Mouse (Mus musculus) liver, postnatal 0 days (tissue): ENCODE measurements around the gene Rnf216. TPM values are rescaled to one million over a fixed set of nuclear protein-coding genes. Genes with fewer than 3 reads are reported as not detected.

ENCODE experiments used
- ATAC-seq: fragments of 200-750 bp; cut with Nextera tagmentation; 2 replicates; pipeline ENCODE4 v1.8.0; 2017; ENCODE audit warnings: mild to moderate bottlenecking, moderate library complexity
- DNase-seq: peaks from one replicate; pipeline ENCODE4 v3.0.0-alpha.2; 2016
- H3K27ac ChIP-seq: fragments of 300-500 bp; sonication (generic); 2 replicates; pipeline ENCODE4 v1.5.1; 2014; ENCODE audit warnings: antibody characterized with exemption, moderate library complexity, mild to moderate bottlenecking, low read depth
- H3K27me3 ChIP-seq: fragments of 300-500 bp; sonication (generic); 2 replicates; pipeline ENCODE4 v1.6.1; 2014; ENCODE audit warnings: low read length, control low read depth, mixed read lengths; ENCODE audit not compliant: insufficient read depth
- H3K36me3 ChIP-seq: fragments of 300-500 bp; sonication (generic); replicated peaks from 2 replicates; pipeline ENCODE4 v1.6.1; 2014; ENCODE audit warnings: mild to moderate bottlenecking, control low read depth, low read length, moderate library complexity, mixed read lengths; ENCODE audit not compliant: insufficient read depth
- H3K4me1 ChIP-seq: fragments of 300-500 bp; sonication (generic); 2 replicates; pipeline ENCODE4 v1.6.1; 2014; ENCODE audit warnings: antibody characterized with exemption, mild to moderate bottlenecking, control low read depth; ENCODE audit not compliant: insufficient read depth
- H3K4me2 ChIP-seq: fragments of 300-500 bp; sonication (generic); 2 replicates; pipeline ENCODE4 v1.6.1; 2014; ENCODE audit warnings: low read depth, mild to moderate bottlenecking, low read length, moderate library complexity, mixed read lengths
- H3K4me3 ChIP-seq: fragments of 300-500 bp; sonication (generic); 2 replicates; pipeline ENCODE4 v1.5.1; 2014; ENCODE audit warnings: low read depth, low read length
- H3K9ac ChIP-seq: fragments of 300-500 bp; sonication (generic); replicated peaks from 2 replicates; pipeline ENCODE4 v1.6.1; 2014; ENCODE audit warnings: mild to moderate bottlenecking, moderate library complexity
- H3K9me3 ChIP-seq: fragments of 300-500 bp; sonication (generic); 2 replicates; pipeline ENCODE4 v1.6.1; 2016; ENCODE audit warnings: mild to moderate bottlenecking, control low read depth, low read length, mixed read lengths
- CTCF ChIP-seq: sonication (generic); IDR thresholded peaks from 2 replicates; pipeline ENCODE4 v1.5.1; 2016; ENCODE audit warnings: antibody characterized with exemption, low read depth
- EP300 ChIP-seq: IDR thresholded peaks from 2 replicates; pipeline ENCODE4 v1.6.1; 2016; ENCODE audit warnings: antibody characterized with exemption, low read depth, mild to moderate bottlenecking
- WGBS: fragments of 180-500 bp; shearing (Covaris S2); extraction: QIAGEN DNeasy Blood & Tissue Kit; methylation state at CpG from one replicate; pipeline ENCODE4 v1.1.7; 2014; ENCODE audit not compliant: insufficient replicate concordance; 5-methylcytosine and 5-hydroxymethylcytosine counted together
- polyA plus RNA-seq: library from polyadenylated mRNA; unstranded; fragments of >200 nt; fragmentation: Nextera tagmentation; extraction: Ambion mirVana; gene quantifications from 2 replicates; pipeline ENCODE4 v1.2.1, GENCODE M21; 2015

Gene Rnf216
- polyA plus RNA-seq = 8.4 and 10.5 TPM in 2 replicates

- Histone ChIP-seq H3K4me3 (peak within 1 kb of the TSS; percentile 97), H3K4me2 (peak within 1 kb of the TSS; percentile 93), H3K9ac (peak within 1 kb of the TSS; percentile 96), H3K9me3 (no peaks in the 10 kb centered on the region), H3K36me3 (no peaks in the 10 kb centered on the region), H3K27ac (peak within 1 kb of the TSS; percentile 97), H3K4me1 (peaks cover 31% of the 10 kb centered on the region), H3K27me3 (no peaks in the 10 kb centered on the region)
- DNase-seq (peak; percentile 94), ATAC-seq (peak; percentile 97)
- TF ChIP-seq CTCF (peak; percentile 91), EP300 (no peak)
- WGBS = 1% methylated on average over 84 of the region's 110 CpGs
Observed at GRCm38 (mm10) chr5:143112281-143113246, at the start of gene Rnf216. Gene Rnf216, minus strand, starts transcription at chr5:143112994.

GRCm38 (mm10) chr5:143155534-143155933 is 42.7 kb upstream of the Rnf216 start:
- Histone ChIP-seq H3K27me3 (peaks cover 13% of the 10 kb centered on the region), H3K27ac (no peak overlapping the region), H3K9me3 (no peaks in the 10 kb centered on the region; the same call in 1 of the 2 replicates), H3K4me1 (no peaks in the 10 kb centered on the region), H3K4me2 (no peak overlapping the region), H3K9ac (no peak overlapping the region), H3K4me3 (no peak overlapping the region), H3K36me3 (no peaks in the 10 kb centered on the region)
- ATAC-seq (no peak), DNase-seq (no peak)
- no peak for TF ChIP-seq CTCF
- TF ChIP-seq EP300 = no peak
- 80% methylated on average over 3 of the region's 3 CpGs for WGBS

- WGBS = 78% methylated on average over 10 of the region's 10 CpGs
- H3K9me3 ChIP-seq = peaks cover 5% of the 10 kb centered on the region
- DNase-seq (no peak), ATAC-seq (no peak)
- H3K9ac ChIP-seq = no peak overlapping the region
- H3K4me2 ChIP-seq = no peak overlapping the region
- H3K4me1 ChIP-seq = no peaks in the 10 kb centered on the region
- TF ChIP-seq EP300 (no peak), CTCF (no peak)
- H3K4me3 ChIP-seq = no peak overlapping the region
- H3K27ac ChIP-seq = no peak overlapping the region
- peaks cover 9% of the 10 kb centered on the region; the same call in 1 of the 2 replicates for H3K27me3 ChIP-seq
- no peaks in the 10 kb centered on the region for H3K36me3 ChIP-seq
Observed at GRCm38 (mm10) chr5:143153756-143154155, 41.0 kb upstream of the Rnf216 start.

- TF ChIP-seq CTCF (no peak), EP300 (no peak)
- H3K4me3 ChIP-seq = no peak overlapping the region
- H3K27me3 ChIP-seq = no peaks in the 10 kb centered on the region
- H3K4me1 ChIP-seq = no peaks in the 10 kb centered on the region
- H3K27ac ChIP-seq = no peak overlapping the region
- no peaks in the 10 kb centered on the region for H3K36me3 ChIP-seq
- H3K9ac ChIP-seq = no peak overlapping the region
- DNase-seq (no peak), ATAC-seq (no peak)
- peaks cover 5% of the 10 kb centered on the region for H3K9me3 ChIP-seq
- no peak overlapping the region for H3K4me2 ChIP-seq
- 71% methylated on average over 2 of the region's 2 CpGs for WGBS
Observed at GRCm38 (mm10) chr5:143150044-143150443, 37.2 kb upstream of the Rnf216 start.

- 0 out of 2 replicates have a peak, but pooled peaks have one; percentile 21 for TF ChIP-seq CTCF
- TF ChIP-seq EP300 = no peak
- Histone ChIP-seq H3K9ac (no peak overlapping the region), H3K4me2 (no peak overlapping the region), H3K27me3 (no peaks in the 10 kb centered on the region), H3K36me3 (no peaks in the 10 kb centered on the region), H3K27ac (no peak overlapping the region), H3K4me3 (no peak overlapping the region), H3K9me3 (peaks cover 5% of the 10 kb centered on the region), H3K4me1 (no peaks in the 10 kb centered on the region)
- ATAC-seq (no peak), DNase-seq (no peak)
- 72% methylated on average over 2 of the region's 2 CpGs for WGBS
Observed at GRCm38 (mm10) chr5:143149536-143149935, 36.7 kb upstream of the Rnf216 start.

- no peaks in the 10 kb centered on the region for H3K27me3 ChIP-seq
- H3K4me3 ChIP-seq = no peak overlapping the region
- WGBS = 66% methylated on average over 5 of the region's 5 CpGs
- ATAC-seq (no peak), DNase-seq (no peak)
- no peak for TF ChIP-seq EP300
- TF ChIP-seq CTCF = no peak
- H3K36me3 ChIP-seq = no peaks in the 10 kb centered on the region
- H3K27ac ChIP-seq = no peak overlapping the region
- H3K4me1 ChIP-seq = no peaks in the 10 kb centered on the region
- no peak overlapping the region for H3K4me2 ChIP-seq
- H3K9ac ChIP-seq = no peak overlapping the region
- peaks cover 5% of the 10 kb centered on the region for H3K9me3 ChIP-seq
Observed at GRCm38 (mm10) chr5:143148661-143149060, 35.9 kb upstream of the Rnf216 start.
